Mouse (Mus musculus): ENCODE data around the gene Cap2.

Gene Cap2

DNA sequence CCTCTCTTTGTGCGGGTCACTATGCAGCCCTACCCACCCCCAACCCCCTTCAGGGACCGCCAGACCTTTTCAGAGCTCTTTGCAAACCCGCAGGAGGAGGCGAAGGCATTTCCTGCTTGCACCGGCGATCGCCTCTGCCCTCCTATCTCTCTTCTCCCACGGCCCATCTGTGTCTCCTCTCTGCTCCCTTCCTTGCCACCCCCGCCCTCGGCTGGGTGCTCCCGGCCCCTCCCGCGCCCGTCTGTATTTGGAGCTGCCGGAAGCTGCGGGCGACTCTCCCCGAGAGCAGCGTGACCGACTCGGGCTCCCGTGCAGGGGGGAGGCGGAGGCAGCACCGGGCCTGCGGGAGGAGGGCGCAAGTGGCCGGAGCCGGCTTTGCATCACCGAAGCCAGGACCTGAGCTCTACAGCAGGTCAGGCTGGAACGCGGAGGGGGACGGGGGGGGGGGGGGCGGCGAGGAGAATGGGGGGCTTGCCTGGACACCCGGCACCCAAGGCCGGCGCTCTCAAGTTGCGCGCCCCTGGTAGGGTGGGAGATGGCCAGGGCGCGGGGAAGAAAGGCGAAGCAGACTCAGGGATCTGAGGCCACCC, at the start of gene Cap2:
Gene Cap2, plus strand, starts transcription at position 49 of the 590 bp plus-strand sequence.
- in situ Hi-C loops (cut with MboI; ENCODE audit: low pct_unique_long_range_greater_than_20kb in 1 of 2, low sequenced_read_pairs in 2 of 2, unreplicated experiment in 1 of 2) = no loop called here

DNA sequence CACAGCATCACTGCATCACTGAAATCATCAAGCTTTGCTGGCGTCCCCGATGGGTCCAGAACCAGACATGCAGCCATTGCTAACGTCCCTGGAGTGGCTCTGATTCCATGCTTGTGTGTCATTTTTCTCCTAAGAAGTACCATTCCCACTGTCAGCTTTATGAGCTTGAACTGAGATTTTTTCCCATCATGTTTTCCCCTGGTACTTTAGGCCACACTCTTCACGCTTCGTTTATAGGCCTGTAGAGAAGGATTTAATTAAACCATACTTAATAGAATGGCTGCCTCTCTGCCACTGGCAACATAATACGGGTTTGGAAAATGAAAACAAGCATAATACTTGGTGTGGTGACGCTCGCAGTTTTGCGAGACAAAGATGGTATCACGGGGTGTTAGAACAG, 42.1 kb upstream of the Cap2 start:
- in situ Hi-C loops (cut with MboI; ENCODE audit: low pct_unique_long_range_greater_than_20kb in 1 of 2, low sequenced_read_pairs in 2 of 2, unreplicated experiment in 1 of 2) = no loop called here

DNA sequence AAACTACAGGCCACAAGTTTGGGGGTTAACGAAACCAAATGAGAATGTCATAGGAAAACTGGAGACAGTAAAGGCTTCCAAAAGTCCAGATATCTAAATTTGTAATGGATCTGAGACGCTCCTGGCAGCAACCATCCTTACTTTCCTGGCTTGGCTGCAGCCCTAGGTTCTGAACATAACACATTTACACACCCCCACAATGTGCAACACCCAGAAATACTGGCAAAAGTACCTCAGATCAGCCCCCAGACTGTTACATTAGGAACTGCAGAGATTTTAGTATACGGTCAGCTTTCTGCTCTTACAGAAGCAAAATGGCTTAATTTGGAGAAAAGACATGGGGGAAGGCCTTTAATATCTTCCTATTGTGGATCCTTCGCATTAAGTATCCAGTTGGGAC, 39.4 kb upstream of the Cap2 start:
- in situ Hi-C loops (cut with MboI; ENCODE audit: low pct_unique_long_range_greater_than_20kb in 1 of 2, low sequenced_read_pairs in 2 of 2, unreplicated experiment in 1 of 2) = no loop called here

DNA sequence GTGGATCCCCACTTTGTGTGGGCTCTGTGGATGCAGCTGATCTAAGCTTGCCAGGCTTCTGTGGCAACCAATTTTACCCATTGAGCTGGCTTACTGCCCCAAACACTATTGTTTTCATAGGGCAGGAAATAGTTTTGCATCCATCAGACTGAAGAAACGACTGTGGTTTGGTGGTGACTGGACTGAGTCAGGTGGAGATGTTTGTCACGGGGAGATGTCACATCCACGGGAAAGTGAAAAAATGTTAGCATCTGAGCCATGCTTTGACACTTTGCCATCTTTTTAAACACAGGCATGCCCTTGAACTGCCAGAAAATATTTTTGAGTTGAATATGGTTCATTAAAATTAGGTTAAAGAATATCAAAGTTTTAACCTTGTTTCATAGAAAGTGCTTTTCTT, 37.9 kb upstream of the Cap2 start:
- in situ Hi-C loops (cut with MboI; ENCODE audit: low pct_unique_long_range_greater_than_20kb in 1 of 2, low sequenced_read_pairs in 2 of 2, unreplicated experiment in 1 of 2) = no loop called here

DNA sequence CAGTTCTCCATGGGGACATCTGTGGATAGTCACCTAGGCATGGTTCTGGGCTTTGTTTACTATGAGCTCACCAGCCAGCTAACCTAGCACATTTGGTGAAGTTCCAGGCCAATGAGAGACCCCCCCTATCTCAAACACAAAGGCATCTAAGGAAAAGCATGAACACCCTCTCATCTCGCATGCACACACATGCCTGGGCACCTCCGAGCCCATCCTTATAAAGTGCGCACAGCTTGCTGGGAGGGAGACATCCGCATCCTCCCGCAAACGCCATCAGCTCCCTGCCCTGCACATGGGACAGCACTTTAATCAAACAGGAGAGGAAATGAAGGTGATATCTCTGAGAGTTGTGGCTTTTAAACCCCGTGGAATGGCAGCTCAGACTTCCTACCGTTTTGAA, 33.4 kb upstream of the Cap2 start:
- in situ Hi-C loops (cut with MboI; ENCODE audit: low pct_unique_long_range_greater_than_20kb in 1 of 2, low sequenced_read_pairs in 2 of 2, unreplicated experiment in 1 of 2) = no loop called here

DNA sequence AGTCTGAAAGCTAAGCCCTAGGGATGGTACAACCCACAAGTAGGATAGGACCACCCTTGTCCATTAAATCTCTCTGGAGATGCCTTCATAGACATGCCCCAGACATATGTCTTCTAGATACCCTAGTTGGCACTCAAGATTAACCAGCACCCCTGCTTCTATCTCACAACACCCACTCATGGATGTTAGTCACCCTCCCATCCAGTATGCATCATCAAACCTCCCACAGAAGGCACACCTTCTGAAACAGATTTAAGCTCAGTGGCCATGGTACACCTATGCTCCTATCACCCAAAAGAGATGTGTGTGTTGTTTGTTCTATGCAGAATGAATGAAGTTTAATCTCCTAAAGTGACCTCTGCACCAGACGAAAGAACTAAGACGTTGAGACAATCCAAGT, 32.1 kb upstream of the Cap2 start:
- in situ Hi-C loops (cut with MboI; ENCODE audit: low pct_unique_long_range_greater_than_20kb in 1 of 2, low sequenced_read_pairs in 2 of 2, unreplicated experiment in 1 of 2) = no loop called here

DNA sequence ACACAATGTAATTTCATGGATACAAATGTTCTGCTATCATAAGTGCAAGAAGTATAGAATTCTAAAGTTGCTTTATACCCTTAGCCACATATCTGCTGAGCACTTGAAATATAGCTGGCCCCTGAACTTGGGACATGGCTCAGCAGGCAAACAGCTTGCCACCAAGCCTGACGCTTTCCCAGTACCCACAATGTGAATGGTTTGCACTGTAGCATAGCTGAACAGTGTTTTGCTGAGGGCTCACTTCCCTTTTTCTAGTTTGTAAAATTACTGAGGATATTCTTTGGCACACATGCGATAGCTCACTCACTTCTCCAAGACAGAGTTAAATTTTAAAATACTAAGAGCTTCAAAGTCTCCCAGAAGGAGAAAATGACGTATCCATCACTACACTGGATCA, 20.4 kb upstream of the Cap2 start:
- in situ Hi-C loops (cut with MboI; ENCODE audit: low pct_unique_long_range_greater_than_20kb in 1 of 2, low sequenced_read_pairs in 2 of 2, unreplicated experiment in 1 of 2) = no loop called here

DNA sequence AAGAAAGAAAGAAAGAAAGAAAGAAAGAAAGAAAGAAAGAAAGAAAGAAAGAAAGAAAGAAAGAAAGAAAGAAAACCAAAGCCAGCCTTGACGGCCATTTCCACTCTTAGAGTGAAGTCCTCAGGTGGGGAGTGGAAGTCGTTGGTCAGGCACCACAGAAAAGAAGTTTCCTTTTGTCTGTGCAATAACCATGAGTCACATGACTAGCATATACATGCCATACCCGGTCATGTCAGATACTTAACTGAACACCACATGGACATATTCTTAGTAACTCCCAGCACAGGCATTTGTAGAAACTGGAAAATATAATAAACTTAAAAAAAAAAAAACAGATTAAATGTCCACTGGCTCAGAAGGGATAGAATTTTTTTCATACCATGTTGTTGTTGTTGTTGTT, 16.0 kb upstream of the Cap2 start:
- in situ Hi-C loops (cut with MboI; ENCODE audit: low pct_unique_long_range_greater_than_20kb in 1 of 2, low sequenced_read_pairs in 2 of 2, unreplicated experiment in 1 of 2) = no loop called here

DNA sequence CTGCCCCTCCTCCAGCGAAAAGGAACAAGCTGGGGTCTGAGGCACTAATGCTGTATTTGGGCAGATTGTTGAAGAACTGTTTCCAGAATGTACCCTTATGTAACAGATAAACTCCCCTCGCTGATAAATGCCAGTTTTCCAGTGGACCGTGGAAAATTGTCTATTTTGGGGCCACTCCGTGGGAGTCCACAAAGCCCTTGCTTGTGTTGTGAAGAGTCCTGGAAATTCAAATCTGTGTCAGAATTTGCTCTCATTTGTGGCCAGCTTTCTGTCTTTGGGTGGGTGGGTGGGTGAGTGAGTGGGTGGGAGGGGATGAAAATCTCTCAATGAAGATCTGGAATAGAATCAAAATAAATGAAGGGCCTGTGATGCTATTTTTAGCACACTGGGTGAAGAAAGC, 13.5 kb upstream of the Cap2 start:
- in situ Hi-C loops (cut with MboI; ENCODE audit: low pct_unique_long_range_greater_than_20kb in 1 of 2, low sequenced_read_pairs in 2 of 2, unreplicated experiment in 1 of 2) = no loop called here

DNA sequence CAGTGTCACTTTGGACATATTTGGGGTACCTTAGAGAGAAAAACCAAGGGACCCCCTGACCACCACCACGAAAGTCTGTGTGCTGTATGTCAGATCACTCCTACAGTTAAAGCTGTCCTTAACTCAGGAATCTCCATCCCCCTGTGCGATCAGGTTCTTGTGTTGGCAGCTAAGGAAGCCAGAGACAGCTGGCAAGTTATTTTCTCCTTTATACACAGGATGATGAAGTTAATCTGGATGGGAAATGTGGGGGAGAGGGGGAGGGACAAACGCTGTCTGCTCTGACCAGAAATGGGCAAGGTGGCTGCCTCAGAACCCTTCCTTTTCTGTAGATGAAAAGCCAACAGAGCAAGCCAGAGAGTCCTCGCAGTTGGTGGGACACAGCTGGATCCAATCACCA, 11.0 kb upstream of the Cap2 start:
- in situ Hi-C loops (cut with MboI; ENCODE audit: low pct_unique_long_range_greater_than_20kb in 1 of 2, low sequenced_read_pairs in 2 of 2, unreplicated experiment in 1 of 2) = no loop called here

DNA sequence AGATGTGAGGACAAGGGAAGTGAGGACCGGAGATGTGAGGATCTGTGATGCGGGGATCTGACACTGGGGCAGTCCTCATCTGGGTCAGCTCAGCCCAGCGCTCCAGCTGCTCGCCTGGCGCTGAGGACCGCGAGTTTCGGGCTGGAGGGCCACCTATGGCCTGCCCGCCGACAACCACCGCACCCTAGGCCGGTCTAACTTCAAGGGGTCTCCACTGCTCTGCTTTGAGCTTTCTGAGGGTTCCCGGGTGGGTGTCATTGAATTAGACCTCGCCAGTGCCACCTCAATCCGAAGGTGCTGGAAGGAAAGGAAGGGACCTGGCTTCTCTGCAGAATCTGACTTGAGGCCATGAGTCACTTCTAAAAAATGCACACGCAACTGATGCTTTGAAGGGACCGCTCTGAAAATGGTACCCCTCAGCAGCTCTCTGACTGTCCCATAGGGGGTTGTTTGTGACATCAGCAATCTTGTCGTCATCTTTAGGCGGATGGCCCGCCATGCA, 793 bp downstream of the Cap2 start:
- in situ Hi-C loops (cut with MboI; ENCODE audit: low pct_unique_long_range_greater_than_20kb in 1 of 2, low sequenced_read_pairs in 2 of 2, unreplicated experiment in 1 of 2) = no loop called here

DNA sequence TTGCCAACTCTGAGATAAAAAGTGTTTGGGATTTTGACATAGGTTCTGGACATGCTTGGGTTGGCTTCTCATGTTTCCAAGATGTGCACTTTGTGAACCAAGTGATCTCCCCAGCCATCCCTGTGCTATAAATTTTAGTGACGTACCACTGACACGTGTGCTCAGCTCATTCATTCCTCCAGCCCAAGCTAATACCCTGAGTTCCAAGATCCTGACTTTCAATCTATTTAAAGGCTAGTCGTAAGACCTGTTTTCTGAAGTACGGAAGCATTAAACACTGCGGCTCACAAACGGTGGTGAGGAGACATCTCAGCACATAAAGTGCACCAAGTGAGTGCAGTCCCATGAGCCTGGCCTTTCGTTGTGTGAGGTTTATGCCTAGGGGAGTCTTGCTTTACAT, 6.3 kb downstream of the Cap2 start:
- in situ Hi-C loops (cut with MboI; ENCODE audit: low pct_unique_long_range_greater_than_20kb in 1 of 2, low sequenced_read_pairs in 2 of 2, unreplicated experiment in 1 of 2) = no loop called here

DNA sequence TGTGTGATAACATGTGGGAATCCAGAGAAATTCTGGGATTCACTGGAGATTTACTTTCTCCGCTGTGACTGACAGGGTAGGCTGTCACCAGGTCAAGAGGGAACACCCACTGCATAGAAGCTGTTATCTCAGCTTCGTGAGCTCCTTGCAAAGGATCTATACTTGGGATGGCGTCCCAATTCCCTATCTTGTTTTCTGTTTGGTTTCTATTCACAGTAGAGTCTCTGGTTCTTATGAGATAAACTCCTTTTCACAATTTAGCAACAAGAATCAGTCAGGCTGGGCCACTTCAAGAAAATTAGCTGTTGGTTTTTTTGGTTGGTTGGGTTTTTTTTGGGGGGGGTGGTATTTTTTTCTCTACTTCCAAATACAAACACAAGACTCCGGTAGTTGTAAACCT, 7.2 kb downstream of the Cap2 start:
- in situ Hi-C loops (cut with MboI; ENCODE audit: low pct_unique_long_range_greater_than_20kb in 1 of 2, low sequenced_read_pairs in 2 of 2, unreplicated experiment in 1 of 2) = no loop called here

DNA sequence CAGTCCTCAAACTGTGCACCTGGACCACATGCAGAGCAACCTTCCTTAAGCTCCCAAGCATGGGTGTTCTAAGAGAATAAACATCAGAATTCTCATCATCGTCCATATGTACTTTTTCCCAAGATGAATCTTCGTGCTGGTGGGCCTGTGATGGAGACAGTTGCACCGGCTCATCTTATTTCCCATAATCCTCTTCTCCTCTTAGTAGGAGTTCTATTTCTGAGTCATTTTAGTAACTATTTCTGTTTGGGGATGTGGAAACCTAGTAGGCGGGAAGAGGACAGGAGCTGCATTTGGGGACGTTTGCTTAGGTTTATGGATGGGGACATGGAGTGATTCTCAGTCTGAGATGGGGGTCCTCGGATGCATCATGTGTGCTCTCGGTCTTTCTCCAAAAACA, 8.8 kb downstream of the Cap2 start:
- in situ Hi-C loops (cut with MboI; ENCODE audit: low pct_unique_long_range_greater_than_20kb in 1 of 2, low sequenced_read_pairs in 2 of 2, unreplicated experiment in 1 of 2) = no loop called here

DNA sequence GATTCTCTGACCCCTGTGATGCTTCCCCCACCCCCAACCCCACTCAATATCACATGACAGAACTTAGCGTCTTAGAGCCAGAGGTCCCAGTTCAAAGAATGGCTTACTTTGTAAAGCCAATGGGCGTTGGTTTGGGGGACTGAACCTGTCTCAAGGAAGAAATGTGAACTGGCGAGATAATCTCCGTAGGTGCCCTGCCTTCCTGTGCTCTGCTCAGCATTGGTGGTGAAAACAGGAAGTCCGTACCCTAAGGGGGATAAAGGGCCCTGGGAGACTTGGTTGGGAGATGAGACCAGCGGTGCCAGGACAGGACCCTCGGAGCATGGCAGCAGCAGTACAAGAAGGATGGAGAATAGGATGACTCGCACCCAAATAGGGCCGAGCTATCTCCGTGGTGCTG, 12.8 kb downstream of the Cap2 start:
- in situ Hi-C loops (cut with MboI; ENCODE audit: low pct_unique_long_range_greater_than_20kb in 1 of 2, low sequenced_read_pairs in 2 of 2, unreplicated experiment in 1 of 2) = no loop called here

DNA sequence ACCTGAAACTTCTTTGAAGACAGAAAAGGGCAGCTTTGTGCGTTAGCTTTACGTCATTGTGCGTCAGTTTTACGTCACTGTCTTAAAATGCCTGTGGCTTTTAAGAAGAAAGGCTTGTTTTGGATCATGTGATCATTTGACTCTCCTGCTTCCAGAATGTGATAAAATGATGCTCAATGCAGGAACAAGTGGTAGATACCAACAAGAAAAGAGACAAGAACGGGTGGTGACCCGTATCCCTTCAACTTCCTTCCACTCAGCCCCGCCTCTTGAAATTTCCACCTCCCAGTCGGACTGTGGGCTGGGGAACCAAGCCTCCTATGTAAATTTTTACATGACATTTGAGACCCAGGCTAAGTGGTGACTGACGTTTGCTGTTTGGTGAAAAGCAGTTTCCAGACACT, 13.5 kb downstream of the Cap2 start:
- in situ Hi-C loops (cut with MboI; ENCODE audit: low pct_unique_long_range_greater_than_20kb in 1 of 2, low sequenced_read_pairs in 2 of 2, unreplicated experiment in 1 of 2) = no loop called here

DNA sequence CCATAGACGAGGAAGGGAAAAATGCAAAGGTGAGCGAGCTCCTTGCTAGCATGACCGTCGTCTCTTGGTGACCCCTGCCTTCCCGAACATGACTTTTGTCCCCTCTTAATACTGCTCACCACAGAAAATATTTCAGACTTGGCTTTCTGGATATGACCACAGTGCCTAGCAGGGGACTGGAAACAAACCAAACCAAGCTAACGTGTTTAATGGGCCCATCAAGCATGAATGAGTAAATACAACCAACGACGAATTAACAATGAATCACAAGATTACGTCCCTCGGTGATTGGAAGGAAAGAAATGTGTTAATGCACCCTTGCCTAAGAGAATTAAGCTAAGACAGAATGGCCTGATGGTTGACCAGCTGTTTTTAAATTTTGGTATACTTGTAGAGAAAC, 13.9 kb downstream of the Cap2 start:
- in situ Hi-C loops (cut with MboI; ENCODE audit: low pct_unique_long_range_greater_than_20kb in 1 of 2, low sequenced_read_pairs in 2 of 2, unreplicated experiment in 1 of 2) = no loop called here

DNA sequence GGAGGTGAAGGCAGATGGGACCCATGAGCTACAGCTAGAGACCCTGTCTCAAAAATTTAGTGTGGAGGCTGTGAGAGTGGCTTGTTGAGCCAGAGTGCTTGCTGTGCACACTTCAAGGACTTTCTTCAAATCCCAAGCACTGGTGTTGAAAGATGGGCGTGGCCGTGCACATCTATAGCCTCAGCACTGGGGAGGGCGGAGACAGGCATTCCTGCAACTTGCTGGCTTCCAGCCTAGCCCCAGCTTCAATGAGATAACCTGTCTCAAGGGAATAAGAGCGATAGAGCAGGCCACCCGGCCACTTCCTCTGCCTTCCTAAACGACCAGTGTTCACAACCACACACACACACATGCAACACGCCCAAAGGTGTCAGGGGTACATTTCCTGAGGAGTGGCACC, 14.5 kb downstream of the Cap2 start:
- in situ Hi-C loops (cut with MboI; ENCODE audit: low pct_unique_long_range_greater_than_20kb in 1 of 2, low sequenced_read_pairs in 2 of 2, unreplicated experiment in 1 of 2) = no loop called here

DNA sequence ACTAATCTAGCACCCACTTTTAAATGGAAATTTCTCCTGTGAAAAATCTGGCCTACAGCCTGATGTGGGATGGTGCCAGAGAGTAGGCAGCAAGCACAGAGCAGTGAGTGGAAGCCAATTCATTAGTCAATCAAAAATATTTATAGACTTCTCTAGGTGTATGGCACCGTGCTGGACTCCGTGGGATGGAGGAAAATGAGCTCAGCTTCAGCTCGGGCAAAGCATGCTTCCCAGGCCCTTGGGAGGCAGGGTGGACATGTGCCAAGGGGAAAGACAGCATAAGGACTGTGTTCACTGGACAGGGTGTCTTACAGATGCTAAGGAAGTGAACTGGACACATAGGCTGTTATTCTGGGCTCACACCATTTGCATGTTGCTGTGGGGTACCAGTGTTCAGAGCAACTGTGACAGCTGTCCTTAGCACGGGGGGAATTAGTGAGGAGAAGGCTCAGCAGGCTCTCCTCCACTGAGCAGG, 15.6 kb downstream of the Cap2 start:
- in situ Hi-C loops (cut with MboI; ENCODE audit: low pct_unique_long_range_greater_than_20kb in 1 of 2, low sequenced_read_pairs in 2 of 2, unreplicated experiment in 1 of 2) = no loop called here

DNA sequence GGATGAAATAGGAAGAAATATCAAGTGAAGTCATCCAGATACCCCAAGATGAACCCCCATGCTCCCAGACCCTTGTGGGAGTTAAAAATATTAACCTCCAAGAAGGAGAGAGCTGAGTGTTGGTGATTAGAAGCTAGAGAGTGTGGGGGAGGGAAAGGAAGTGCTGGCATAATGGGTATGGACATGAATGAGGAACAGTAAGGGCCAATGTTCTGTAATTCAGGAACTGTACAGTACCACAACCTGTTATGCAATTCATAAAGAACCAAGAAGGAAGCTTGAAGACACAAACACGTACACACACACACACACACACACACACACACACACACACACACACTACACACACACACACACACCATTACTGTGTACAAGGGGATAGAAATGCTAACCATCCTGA, 19.8 kb downstream of the Cap2 start:
- in situ Hi-C loops (cut with MboI; ENCODE audit: low pct_unique_long_range_greater_than_20kb in 1 of 2, low sequenced_read_pairs in 2 of 2, unreplicated experiment in 1 of 2) = no loop called here

DNA sequence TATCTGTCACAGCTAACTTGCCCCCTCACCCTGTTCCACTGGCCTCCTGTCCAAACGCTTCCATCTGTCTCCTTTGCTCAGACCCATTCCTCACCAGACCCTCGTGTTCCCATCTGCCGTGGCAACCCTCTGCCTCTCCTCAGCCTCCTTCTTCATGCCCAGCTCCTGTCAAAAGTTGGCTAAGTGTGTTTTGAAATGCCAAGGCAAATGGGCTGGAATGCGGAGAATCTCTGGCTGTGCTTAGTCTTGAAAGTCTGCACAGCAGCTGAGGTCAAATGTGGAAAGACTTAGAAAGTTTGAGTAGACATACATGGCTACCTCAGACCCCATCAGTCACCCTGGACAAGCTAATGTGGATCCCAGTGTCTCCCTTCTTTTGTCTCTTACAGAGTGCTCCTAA, 21.1 kb downstream of the Cap2 start:
- in situ Hi-C loops (cut with MboI; ENCODE audit: low pct_unique_long_range_greater_than_20kb in 1 of 2, low sequenced_read_pairs in 2 of 2, unreplicated experiment in 1 of 2) = no loop called here
